Mouse (Mus musculus) small intestine, adult 2 months (tissue): ENCODE results near the gene Sepsecs. TPM values are rescaled to one million over a fixed set of nuclear protein-coding genes. Genes with fewer than 3 reads are reported as not detected.

Experiments
- H3K27ac ChIP-seq: fragments of 200-500 bp; 2 replicates; pipeline ENCODE4 v1.5.1; 2012; ENCODE audit warnings: low read depth, low read length, control low read depth, inconsistent platforms; ENCODE audit not compliant: insufficient read depth
- H3K27me3 ChIP-seq: fragments of 200-500 bp; 2 replicates; pipeline ENCODE4 v1.6.1; 2012; ENCODE audit warnings: mild to moderate bottlenecking, moderate library complexity, low read length, inconsistent platforms; ENCODE audit not compliant: control insufficient read depth, insufficient read depth
- H3K36me3 ChIP-seq: fragments of 200-500 bp; 2 replicates; pipeline ENCODE4 v1.6.1; 2012; ENCODE audit warnings: mild to moderate bottlenecking, low read length, control low read depth, inconsistent platforms; ENCODE audit not compliant: control insufficient read depth, insufficient read depth
- H3K4me1 ChIP-seq: fragments of 200-500 bp; 2 replicates; pipeline ENCODE4 v1.6.1; 2012; ENCODE audit warnings: low read length, inconsistent platforms, mixed read lengths; ENCODE audit not compliant: control insufficient read depth, insufficient read depth, insufficient read length
- H3K4me3 ChIP-seq: fragments of 200-500 bp; 2 replicates; pipeline ENCODE4 v1.5.1; 2012; ENCODE audit warnings: low read depth, mild to moderate bottlenecking, control low read depth, inconsistent platforms, low read length, moderate library complexity
- CTCF ChIP-seq: fragments of 200-500 bp; IDR thresholded peaks from 2 replicates; pipeline ENCODE4 v1.5.1; 2012; ENCODE audit warnings: low read depth, mild to moderate bottlenecking, control low read depth, inconsistent platforms, low read length, moderate library complexity, mixed read lengths; ENCODE audit not compliant: insufficient replicate concordance, insufficient read length; ENCODE audit errors: extremely low read depth
- POLR2A ChIP-seq: fragments of 200-500 bp; IDR thresholded peaks from 2 replicates; pipeline ENCODE4 v1.6.1; 2012; ENCODE audit warnings: low read depth, mild to moderate bottlenecking, control low read depth, inconsistent platforms, low read length, moderate library complexity
- WGBS: fragments of 180-500 bp; shearing (Covaris S2); methylation state at CpG from one replicate; pipeline ENCODE4 v1.1.7; 2018; 5-methylcytosine and 5-hydroxymethylcytosine counted together
- polyA plus RNA-seq: library from polyadenylated mRNA; depleted of rRNA; stranded (reverse); fragments of >200 nt; gene quantifications from 2 replicates; pipeline ENCODE4 v1.2.3, GENCODE M21; 2012

Gene Sepsecs
- polyA plus RNA-seq, 1 experiment, result 4.1 TPM

DNA sequence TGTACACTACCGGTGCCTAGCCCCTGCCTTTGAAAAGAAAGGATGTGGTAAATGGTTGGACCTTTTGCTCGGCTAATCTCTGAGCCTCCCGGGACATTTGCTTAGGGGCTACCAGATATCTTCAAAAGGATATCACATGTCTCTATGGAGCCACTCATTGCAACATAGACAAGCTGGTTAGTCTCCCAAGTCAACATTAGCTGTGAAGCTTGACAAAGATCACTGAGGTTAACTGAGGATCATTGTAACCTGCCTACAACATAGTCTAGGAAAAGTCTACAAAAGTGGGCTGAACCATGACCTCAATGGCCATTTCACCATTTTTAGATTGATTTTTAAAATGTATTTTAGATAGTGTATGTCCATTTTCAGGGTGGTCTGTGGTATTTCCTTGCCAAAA lies 1.2 kb upstream of the Sepsecs start:
- H3K27ac ChIP-seq, result no peak overlapping the region
- peaks cover 5% of the 10 kb centered on the region; the same call in 1 of the 2 replicates for H3K4me1 ChIP-seq
- no peak overlapping the region for H3K4me3 ChIP-seq
- H3K27me3 ChIP-seq, result no peaks in the 10 kb centered on the region
- peaks cover 5% of the 10 kb centered on the region; the same call in 1 of the 2 replicates for H3K36me3 ChIP-seq
- no peak for TF ChIP-seq CTCF
- no peak for TF ChIP-seq POLR2A
- WGBS, result 63% methylated on average over 3 of the region's 3 CpGs

- Histone ChIP-seq H3K27me3 (no peaks in the 10 kb centered on the region), H3K36me3 (peaks cover 29% of the 10 kb centered on the region), H3K4me3 (no peak overlapping the region), H3K27ac (no peak overlapping the region), H3K4me1 (no peaks in the 10 kb centered on the region)
- 75% methylated on average over 3 of the region's 3 CpGs for WGBS
- TF ChIP-seq CTCF (no peak), POLR2A (no peak)
Measured at GRCm38 (mm10) chr5:52666766-52667165, 2.7 kb downstream of the Sepsecs start.

GRCm38 (mm10) chr5:52657957-52658356 lies 11.6 kb downstream of the Sepsecs start:
- 69% methylated on average over 4 of the region's 4 CpGs for WGBS

GRCm38 (mm10) chr5:52657336-52657735 lies 12.2 kb downstream of the Sepsecs start:
- H3K27ac ChIP-seq, result no peak overlapping the region
- TF ChIP-seq POLR2A (no peak), CTCF (no peak)
- no peaks in the 10 kb centered on the region for H3K4me1 ChIP-seq
- WGBS, result 91% methylated on average over 5 of the region's 5 CpGs
- H3K27me3 ChIP-seq, result no peaks in the 10 kb centered on the region
- no peak overlapping the region for H3K4me3 ChIP-seq
- H3K36me3 ChIP-seq, result peaks cover 50% of the 10 kb centered on the region

More at GRCm38 (mm10) chr5:52657957-52658356, 11.6 kb downstream of the Sepsecs start:
- Histone ChIP-seq H3K4me1 (no peaks in the 10 kb centered on the region), H3K27ac (no peak overlapping the region), H3K36me3 (peaks cover 49% of the 10 kb centered on the region), H3K27me3 (no peaks in the 10 kb centered on the region), H3K4me3 (no peak overlapping the region)
- TF ChIP-seq CTCF (no peak), POLR2A (no peak)

GRCm38 (mm10) chr5:52655992-52656391 lies 13.5 kb downstream of the Sepsecs start:
- Histone ChIP-seq H3K4me1 (no peaks in the 10 kb centered on the region), H3K4me3 (no peak overlapping the region), H3K27ac (no peak overlapping the region), H3K27me3 (no peaks in the 10 kb centered on the region), H3K36me3 (peaks cover 51% of the 10 kb centered on the region)
- TF ChIP-seq CTCF, result no peak
- TF ChIP-seq POLR2A, result no peak
- WGBS, result 78% methylated on average over 8 of the region's 8 CpGs

- no peak overlapping the region for H3K4me3 ChIP-seq
- no peaks in the 10 kb centered on the region for H3K27me3 ChIP-seq
- H3K36me3 ChIP-seq, result peaks cover 47% of the 10 kb centered on the region
- H3K4me1 ChIP-seq, result no peaks in the 10 kb centered on the region
- no peak overlapping the region for H3K27ac ChIP-seq
- TF ChIP-seq CTCF, result no peak
- no peak for TF ChIP-seq POLR2A
- WGBS, result 94% methylated on average over 5 of the region's 5 CpGs
Measured at GRCm38 (mm10) chr5:52654961-52655360, 14.5 kb downstream of the Sepsecs start.

- no peaks in the 10 kb centered on the region for H3K27me3 ChIP-seq
- TF ChIP-seq POLR2A (no peak), CTCF (no peak)
- WGBS, result 90% methylated on average over 7 of the region's 7 CpGs
- peaks cover 34% of the 10 kb centered on the region for H3K36me3 ChIP-seq
- H3K4me1 ChIP-seq, result no peaks in the 10 kb centered on the region
- H3K4me3 ChIP-seq, result no peak overlapping the region
- H3K27ac ChIP-seq, result no peak overlapping the region
Measured at GRCm38 (mm10) chr5:52652606-52653005, 16.9 kb downstream of the Sepsecs start.
